Mouse (Mus musculus) spleen, adult 2 months (tissue): Measurements from ENCODE around the gene Lpp.

Source experiments
- CTCF ChIP-seq: fragments of 200-500 bp; IDR thresholded peaks from 2 replicates; pipeline ENCODE4 v1.5.1; 2011; ENCODE audit warnings: mild to moderate bottlenecking, inconsistent platforms; ENCODE audit not compliant: insufficient read depth, insufficient read length, insufficient replicate concordance; ENCODE audit errors: extremely low read depth
- POLR2A ChIP-seq: fragments of 200-500 bp; IDR thresholded peaks from 2 replicates; pipeline ENCODE4 v1.6.1; 2011; ENCODE audit warnings: low read depth, low read length, inconsistent platforms

DNA sequence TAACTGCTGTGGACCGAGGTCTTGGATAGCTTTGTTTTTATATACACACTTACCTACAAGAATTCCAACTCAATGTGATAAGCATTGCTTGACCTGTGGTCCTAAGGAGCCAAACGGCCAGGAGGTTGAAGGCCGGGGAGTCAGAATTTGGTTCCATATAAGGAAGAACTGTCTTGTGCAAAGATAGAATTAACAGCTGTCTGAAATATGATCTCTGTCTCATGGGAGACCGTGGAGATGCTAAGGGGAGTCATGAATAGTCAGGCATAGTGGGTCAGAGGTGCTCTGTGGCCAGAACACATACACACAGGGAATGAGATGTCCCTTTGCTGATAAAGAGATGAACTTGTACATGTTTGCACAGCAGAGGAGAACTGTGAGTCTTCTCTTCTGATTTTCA, 51.5 kb downstream of the Lpp start:
- no peak for TF ChIP-seq POLR2A
- no peak for TF ChIP-seq CTCF
